Mouse (Mus musculus) midbrain, embryonic 14.5 days (tissue): ENCODE results near the gene Mark4. TPM values are rescaled to one million over a fixed set of nuclear protein-coding genes. Genes with fewer than 3 reads are reported as not detected.

Experiments
- ATAC-seq: fragments of 200-750 bp; cut with Nextera tagmentation; 2 replicates; pipeline ENCODE4 v1.8.0; 2017; ENCODE audit warnings: moderate number of reproducible peaks, moderate library complexity; ENCODE audit not compliant: low FRiP score, low TSS enrichment
- DNase-seq: peaks from one replicate; pipeline ENCODE4 v3.0.0-alpha.2; 2015
- H3K27ac ChIP-seq: fragments of 300-500 bp; sonication (generic); replicated peaks from 2 replicates; pipeline ENCODE4 v1.5.1; 2014; ENCODE audit warnings: mild to moderate bottlenecking, low read depth, low read length, moderate library complexity
- H3K27me3 ChIP-seq: fragments of 300-500 bp; sonication (generic); 2 replicates; pipeline ENCODE4 v1.6.1; 2014; ENCODE audit warnings: low read length, control low read depth, mixed read lengths; ENCODE audit not compliant: control insufficient read depth, insufficient read depth
- H3K36me3 ChIP-seq: fragments of 300-500 bp; sonication (generic); 2 replicates; pipeline ENCODE4 v1.6.1; 2014; ENCODE audit warnings: low read length, control low read depth; ENCODE audit not compliant: control insufficient read depth, insufficient read depth
- H3K4me1 ChIP-seq: fragments of 300-500 bp; sonication (generic); 2 replicates; pipeline ENCODE4 v1.6.1; 2014; ENCODE audit warnings: mild to moderate bottlenecking, antibody characterized with exemption, low read length, control low read depth; ENCODE audit not compliant: control insufficient read depth, insufficient read depth
- H3K4me2 ChIP-seq: fragments of 300-500 bp; sonication (generic); 2 replicates; pipeline ENCODE4 v1.6.1; 2014; ENCODE audit warnings: mild to moderate bottlenecking, low read length, moderate library complexity
- H3K4me3 ChIP-seq: fragments of 300-500 bp; sonication (generic); replicated peaks from 2 replicates; pipeline ENCODE4 v1.5.1; 2014; ENCODE audit warnings: low read depth, low read length
- H3K9ac ChIP-seq: fragments of 300-500 bp; sonication (generic); replicated peaks from 2 replicates; pipeline ENCODE4 v1.6.1; 2014; ENCODE audit warnings: mild to moderate bottlenecking, low read length, moderate library complexity
- H3K9me3 ChIP-seq: fragments of 300-500 bp; sonication (generic); 2 replicates; pipeline ENCODE4 v1.6.1; 2016; ENCODE audit warnings: low read length, control low read depth, mixed read lengths; ENCODE audit not compliant: control insufficient read depth
- WGBS: fragments of 180-500 bp; shearing (Covaris S2); extraction: QIAGEN DNeasy Blood & Tissue Kit; methylation state at CpG from one replicate; pipeline ENCODE4 v1.1.7; 2014; 5-methylcytosine and 5-hydroxymethylcytosine counted together
- polyA plus RNA-seq: library from polyadenylated mRNA; unstranded; fragments of >200 nt; fragmentation: Nextera tagmentation; extraction: Ambion mirVana; gene quantifications from 2 replicates; pipeline ENCODE4 v1.2.1, GENCODE M21; 2014

Gene Mark4
- polyA plus RNA-seq, 1 experiment from 2014 or later, result 18.8 TPM

GRCm38 (mm10) chr7:19436276-19436675 is 22.3 kb downstream of the Mark4 start:
- ATAC-seq (no peak), DNase-seq (no peak)
- 97% methylated on average over 2 of the region's 2 CpGs for WGBS
- Histone ChIP-seq H3K27me3 (no peaks in the 10 kb centered on the region), H3K4me3 (no peak overlapping the region), H3K4me2 (no peak overlapping the region), H3K27ac (no peak overlapping the region), H3K4me1 (no peaks in the 10 kb centered on the region), H3K36me3 (peaks cover 86% of the 10 kb centered on the region), H3K9me3 (no peaks in the 10 kb centered on the region), H3K9ac (no peak overlapping the region)

- no peak overlapping the region for H3K4me3 ChIP-seq
- H3K9ac ChIP-seq, result no peak overlapping the region
- H3K36me3 ChIP-seq, result peaks cover 100% of the 10 kb centered on the region
- WGBS, result 97% methylated on average over 2 of the region's 2 CpGs
- H3K4me2 ChIP-seq, result no peak overlapping the region
- no peak for ATAC-seq
- H3K4me1 ChIP-seq, result no peaks in the 10 kb centered on the region
- DNase-seq, result no peak
- no peaks in the 10 kb centered on the region for H3K27me3 ChIP-seq
- H3K9me3 ChIP-seq, result no peaks in the 10 kb centered on the region
- H3K27ac ChIP-seq, result no peak overlapping the region
Observed at GRCm38 (mm10) chr7:19432475-19432874, 26.1 kb downstream of the Mark4 start.

GRCm38 (mm10) chr7:19430402-19430801 is 28.2 kb downstream of the Mark4 start:
- Histone ChIP-seq H3K9me3 (no peaks in the 10 kb centered on the region), H3K36me3 (peaks cover 100% of the 10 kb centered on the region), H3K27ac (no peak overlapping the region), H3K4me3 (no peak overlapping the region), H3K4me1 (no peaks in the 10 kb centered on the region), H3K27me3 (no peaks in the 10 kb centered on the region), H3K9ac (no peak overlapping the region), H3K4me2 (no peak overlapping the region)
- WGBS, result 90% methylated on average over 6 of the region's 6 CpGs
- DNase-seq (no peak), ATAC-seq (no peak)

- peaks cover 100% of the 10 kb centered on the region for H3K36me3 ChIP-seq
- 68% methylated on average over 8 of the region's 8 CpGs for WGBS
- H3K4me2 ChIP-seq, result no peak overlapping the region
- H3K27me3 ChIP-seq, result no peaks in the 10 kb centered on the region
- H3K9me3 ChIP-seq, result no peaks in the 10 kb centered on the region
- H3K9ac ChIP-seq, result no peak overlapping the region
- no peak overlapping the region for H3K27ac ChIP-seq
- no peaks in the 10 kb centered on the region for H3K4me1 ChIP-seq
- ATAC-seq (no peak), DNase-seq (peak; percentile 54)
- no peak overlapping the region for H3K4me3 ChIP-seq
Observed at GRCm38 (mm10) chr7:19429726-19430125, 28.9 kb downstream of the Mark4 start.

- no peaks in the 10 kb centered on the region for H3K9me3 ChIP-seq
- no peak overlapping the region for H3K9ac ChIP-seq
- H3K4me2 ChIP-seq, result no peak overlapping the region
- H3K36me3 ChIP-seq, result peaks cover 86% of the 10 kb centered on the region
- no peak overlapping the region for H3K27ac ChIP-seq
- WGBS, result 61% methylated on average over 15 of the region's 15 CpGs
- H3K4me3 ChIP-seq, result no peak overlapping the region
- ATAC-seq, result no peak
- DNase-seq, result no peak
- H3K27me3 ChIP-seq, result 0 out of 2 replicates have a peak, but pooled peaks cover 1% of the 10 kb centered on the region
- H3K4me1 ChIP-seq, result no peaks in the 10 kb centered on the region
Observed at GRCm38 (mm10) chr7:19427999-19428650, 30.5 kb downstream of the Mark4 start.

- H3K36me3 ChIP-seq, result peaks cover 74% of the 10 kb centered on the region
- 84% methylated on average over 6 of the region's 6 CpGs for WGBS
- DNase-seq, result no peak
Observed at GRCm38 (mm10) chr7:19426888-19427287, 31.7 kb downstream of the Mark4 start.

GRCm38 (mm10) chr7:19426349-19426748 is 32.3 kb downstream of the Mark4 start:
- no peak overlapping the region for H3K27ac ChIP-seq
- H3K9ac ChIP-seq, result no peak overlapping the region
- H3K27me3 ChIP-seq, result 0 out of 2 replicates have a peak, but pooled peaks cover 4% of the 10 kb centered on the region
- DNase-seq (no peak), ATAC-seq (no peak)
- H3K4me3 ChIP-seq, result no peak overlapping the region
- H3K4me1 ChIP-seq, result no peaks in the 10 kb centered on the region
- WGBS, result 67% methylated on average over 6 of the region's 6 CpGs
- H3K36me3 ChIP-seq, result peaks cover 68% of the 10 kb centered on the region
- H3K9me3 ChIP-seq, result no peaks in the 10 kb centered on the region
- no peak overlapping the region for H3K4me2 ChIP-seq

More at GRCm38 (mm10) chr7:19426888-19427287, 31.7 kb downstream of the Mark4 start:
- ATAC-seq, result no peak
- H3K9ac ChIP-seq, result no peak overlapping the region
- H3K27ac ChIP-seq, result no peak overlapping the region
- no peak overlapping the region for H3K4me3 ChIP-seq
- no peaks in the 10 kb centered on the region for H3K9me3 ChIP-seq
- H3K4me1 ChIP-seq, result no peaks in the 10 kb centered on the region
- no peak overlapping the region for H3K4me2 ChIP-seq
- 0 out of 2 replicates have a peak, but pooled peaks cover 4% of the 10 kb centered on the region for H3K27me3 ChIP-seq

- peaks cover 45% of the 10 kb centered on the region for H3K36me3 ChIP-seq
- no peak for DNase-seq
Observed at GRCm38 (mm10) chr7:19424051-19424450, 34.6 kb downstream of the Mark4 start.

GRCm38 (mm10) chr7:19423083-19423482 is 35.5 kb downstream of the Mark4 start:
- Histone ChIP-seq H3K27ac (no peak overlapping the region), H3K4me2 (no peak overlapping the region), H3K9me3 (no peaks in the 10 kb centered on the region), H3K9ac (no peak overlapping the region), H3K27me3 (peaks cover 33% of the 10 kb centered on the region), H3K4me1 (0 out of 2 replicates have a peak, but pooled peaks cover 3% of the 10 kb centered on the region), H3K36me3 (peaks cover 36% of the 10 kb centered on the region), H3K4me3 (no peak overlapping the region)
- WGBS, result 89% methylated on average over 3 of the region's 3 CpGs
- ATAC-seq (no peak), DNase-seq (no peak)

More at GRCm38 (mm10) chr7:19424051-19424450, 34.6 kb downstream of the Mark4 start:
- H3K9me3 ChIP-seq, result no peaks in the 10 kb centered on the region
- H3K4me3 ChIP-seq, result no peak overlapping the region
- WGBS, result 61% methylated on average over 4 of the region's 4 CpGs
- H3K4me2 ChIP-seq, result no peak overlapping the region
- H3K27ac ChIP-seq, result no peak overlapping the region
- no peak for ATAC-seq
- H3K9ac ChIP-seq, result no peak overlapping the region
- H3K27me3 ChIP-seq, result peaks cover 26% of the 10 kb centered on the region
- 0 out of 2 replicates have a peak, but pooled peaks cover 3% of the 10 kb centered on the region for H3K4me1 ChIP-seq
